Mouse (Mus musculus) cerebellum, postnatal 25 days (tissue): ENCODE results near the gene Bglap3.
A peak's percentile ranks its signal among the peaks of the same experiment; 100 is the strongest.
"Not testable (repeated sequence)": the region's sequence is repeated elsewhere in the genome, so short reads cannot be mapped to it uniquely, and the experiment has no call there.

Experiments used
- DNase-seq, 2 experiments: peaks; one replicate each; pipeline ENCODE4 v3.0.0; 2021; ENCODE audit warnings: mixed read lengths in 2 of 2

Gene Bglap3

GRCm38 (mm10) chr3:88372643-88373042 lies at the start of gene Bglap3:
Gene Bglap3, minus strand, starts transcription at chr3:88372743.
- DNase-seq: not testable (repeated sequence)

DNA sequence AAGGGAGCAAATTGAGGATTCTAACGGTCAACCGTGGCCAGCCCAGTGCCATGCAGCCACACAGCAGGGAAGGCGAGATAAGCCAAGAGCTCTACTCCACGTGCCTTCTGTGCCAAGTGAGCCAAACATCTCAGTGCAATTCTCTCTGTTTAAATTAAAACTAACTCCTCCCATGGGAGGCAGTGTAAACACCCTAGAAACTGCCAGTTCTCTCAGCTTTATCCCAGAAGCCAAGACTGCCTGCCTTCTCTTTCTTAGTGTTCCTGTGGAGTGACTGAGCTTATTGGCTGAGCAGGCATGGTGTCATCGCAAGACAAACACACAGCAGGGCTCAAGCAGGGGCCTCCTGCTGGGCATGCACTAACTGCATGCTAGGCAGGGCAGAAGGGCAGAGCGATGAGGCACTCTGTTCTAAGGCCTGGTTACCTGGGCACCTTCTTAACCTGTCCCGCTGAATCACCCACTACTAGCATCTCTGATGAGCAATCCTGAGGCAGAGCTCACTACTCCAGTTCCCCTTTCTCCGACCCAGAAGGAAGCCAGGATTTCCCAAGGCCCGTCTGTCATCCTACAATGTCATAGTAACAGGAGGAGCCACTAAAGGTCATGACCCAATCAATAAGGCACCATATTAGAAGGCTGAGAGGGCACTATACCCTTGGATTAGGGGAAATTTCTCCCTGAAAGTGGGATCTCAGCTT lies 49.6 kb upstream of the Bglap3 start:
- DNase-seq: peak; percentile 79 to 85

DNA sequence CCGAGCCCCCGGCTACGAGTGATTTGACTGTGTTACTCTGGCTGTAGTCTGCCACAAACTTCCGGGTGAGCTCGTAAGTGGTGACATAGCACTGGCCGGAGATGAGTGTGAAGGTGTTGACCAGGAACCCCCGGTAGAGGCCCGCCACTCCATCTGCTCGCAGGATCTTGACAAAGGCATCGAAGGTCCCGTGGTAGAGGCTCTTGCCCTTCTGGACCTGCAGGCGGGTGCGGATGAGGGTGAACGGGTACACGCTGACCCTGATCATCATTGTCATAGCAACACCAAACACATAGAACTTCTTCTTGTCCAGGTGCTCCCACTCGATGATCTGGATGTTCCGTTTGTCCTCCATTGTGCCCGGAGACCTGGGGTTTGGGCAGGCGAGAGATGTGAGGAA lies 48.2 kb upstream of the Bglap3 start:
- no peak for DNase-seq

DNA sequence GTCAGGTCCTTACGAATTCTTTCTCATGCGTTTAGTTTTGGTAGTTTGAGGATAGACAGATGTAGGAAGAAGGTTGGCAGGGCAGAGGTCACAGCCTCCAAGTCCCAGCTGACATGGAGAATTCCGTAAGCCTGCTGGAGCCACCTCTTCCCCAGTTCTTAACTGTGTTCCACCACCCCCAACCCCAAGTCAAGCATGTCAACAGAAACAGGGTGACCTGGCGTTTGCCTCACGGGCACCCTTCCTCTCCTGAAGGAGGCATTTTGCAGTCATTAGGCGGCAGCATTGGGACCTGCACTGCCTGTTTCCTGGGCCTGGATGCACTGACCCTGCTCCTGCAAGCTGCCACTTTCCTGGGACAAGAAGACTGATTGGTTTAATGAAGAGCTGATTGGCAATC lies 45.5 kb upstream of the Bglap3 start:
- no peak for DNase-seq

DNA sequence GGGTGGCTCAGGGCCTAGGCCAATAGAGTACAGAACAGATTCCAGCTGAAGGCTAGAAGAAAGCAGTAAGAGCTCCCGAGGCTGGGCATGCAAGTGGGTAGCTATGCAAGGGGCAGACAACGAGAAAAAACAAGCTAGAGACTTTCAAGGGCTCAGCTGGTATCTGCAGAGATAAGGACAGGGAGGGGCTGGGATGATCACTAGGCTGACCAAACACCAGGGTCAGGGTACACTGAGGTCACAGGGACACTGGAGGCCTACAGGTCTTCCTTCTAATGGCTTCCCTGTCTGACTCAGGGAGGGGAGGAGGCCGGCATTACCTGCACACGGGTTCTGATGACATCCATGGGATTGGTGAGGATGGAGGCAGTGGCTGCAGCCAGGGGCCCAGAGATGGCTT lies 43.1 kb upstream of the Bglap3 start:
- no peak for DNase-seq

- no peak for DNase-seq
These were observed 40.1 kb upstream of the Bglap3 start for GRCm38 (mm10) chr3:88412636-88413035.

DNA sequence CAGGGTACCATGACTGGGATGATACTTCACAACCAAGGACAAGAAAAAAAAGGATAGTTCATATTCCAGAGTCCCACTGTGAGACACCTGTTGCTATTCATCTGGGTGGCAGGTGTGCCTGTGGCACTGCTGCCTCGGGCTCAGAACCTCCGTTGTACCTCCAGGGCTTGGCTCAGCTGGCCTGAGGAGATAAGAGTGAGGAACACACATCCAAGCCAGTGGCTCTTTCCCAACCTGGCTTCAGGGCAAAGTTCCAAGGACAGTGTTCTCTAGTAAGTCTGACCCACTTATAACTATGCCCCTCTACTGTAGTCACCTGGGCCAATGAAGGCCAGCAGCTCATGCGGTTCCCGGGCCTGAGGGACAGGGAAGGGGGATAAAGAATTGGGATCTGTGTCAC lies 39.1 kb upstream of the Bglap3 start:
- no peak for DNase-seq

GRCm38 (mm10) chr3:88410645-88411031 lies 38.1 kb upstream of the Bglap3 start:
- no peak for DNase-seq

DNA sequence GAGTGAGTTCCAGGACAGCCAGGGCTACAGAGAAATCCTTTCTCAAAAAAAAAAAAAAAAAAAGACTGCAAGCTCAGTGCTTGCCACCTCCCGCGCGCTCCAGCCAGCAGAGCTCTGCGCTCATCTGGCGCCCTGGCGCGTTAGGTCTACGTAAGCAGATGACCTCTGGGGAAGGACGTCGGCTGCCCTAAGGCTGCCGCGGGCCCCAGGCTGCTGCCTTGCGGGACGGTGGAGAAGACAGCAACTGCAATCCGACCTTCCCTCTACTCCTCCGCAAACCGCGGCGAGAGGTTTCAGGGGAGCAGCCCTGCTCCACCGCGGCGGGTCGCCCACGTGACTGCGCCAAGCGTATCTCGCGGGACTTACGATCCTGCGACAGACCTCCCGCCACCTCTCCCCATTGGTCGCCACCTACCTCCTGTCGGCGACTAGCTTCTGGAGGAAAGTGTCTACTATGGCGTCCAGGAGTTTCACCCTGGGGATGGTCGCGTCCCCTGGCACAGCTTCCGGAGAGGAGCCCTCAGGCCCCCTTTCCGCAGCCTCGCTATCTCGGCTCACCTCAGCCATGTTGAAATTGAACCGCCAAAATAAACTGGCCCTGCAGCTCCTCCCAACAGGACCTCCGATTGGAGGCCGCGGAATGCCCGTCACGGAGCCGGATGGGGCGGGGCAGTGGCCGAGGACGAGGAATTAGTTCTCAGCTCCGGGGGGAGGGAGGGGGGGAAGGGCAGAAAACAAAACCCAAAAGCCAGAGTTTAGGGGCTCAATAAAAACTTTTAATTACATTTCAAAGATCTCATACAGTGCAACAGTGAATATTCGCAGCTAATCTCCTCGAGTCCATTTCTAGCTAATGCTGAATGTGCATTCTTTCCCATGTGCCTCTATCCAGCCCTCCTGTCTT lies 37.5 kb upstream of the Bglap3 start, which contains the start of gene Pmf1:
Gene Pmf1 (minus strand): TSS at position 591 of the 904 bp plus-strand sequence.
- DNase-seq: peak; percentile 88 to 94

- DNase-seq: no peak
These were observed 36.4 kb upstream of the Bglap3 start for GRCm38 (mm10) chr3:88408953-88409352.

GRCm38 (mm10) chr3:88407529-88407928 lies 35.0 kb upstream of the Bglap3 start:
- DNase-seq: no peak

DNA sequence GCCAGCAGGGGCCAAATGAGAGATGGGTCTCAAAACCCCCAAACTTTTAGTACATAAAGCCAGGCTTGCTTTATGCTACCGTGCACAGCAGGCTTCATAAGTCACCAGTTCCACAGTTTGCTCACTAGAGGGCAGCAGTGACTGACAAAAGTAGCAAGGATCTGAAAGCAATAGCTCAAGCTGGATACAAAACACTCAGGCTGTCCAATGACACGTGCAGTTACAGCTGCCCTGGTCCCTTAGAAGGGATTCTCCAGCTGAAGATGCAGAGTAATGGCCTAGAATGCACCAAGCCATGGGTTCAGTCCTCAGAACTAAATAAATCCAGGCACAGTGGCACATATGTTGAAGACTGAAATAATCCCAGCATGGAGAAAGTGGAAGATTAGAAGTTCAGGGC lies 34.5 kb upstream of the Bglap3 start:
- peak; percentile 68 to 78 for DNase-seq

DNA sequence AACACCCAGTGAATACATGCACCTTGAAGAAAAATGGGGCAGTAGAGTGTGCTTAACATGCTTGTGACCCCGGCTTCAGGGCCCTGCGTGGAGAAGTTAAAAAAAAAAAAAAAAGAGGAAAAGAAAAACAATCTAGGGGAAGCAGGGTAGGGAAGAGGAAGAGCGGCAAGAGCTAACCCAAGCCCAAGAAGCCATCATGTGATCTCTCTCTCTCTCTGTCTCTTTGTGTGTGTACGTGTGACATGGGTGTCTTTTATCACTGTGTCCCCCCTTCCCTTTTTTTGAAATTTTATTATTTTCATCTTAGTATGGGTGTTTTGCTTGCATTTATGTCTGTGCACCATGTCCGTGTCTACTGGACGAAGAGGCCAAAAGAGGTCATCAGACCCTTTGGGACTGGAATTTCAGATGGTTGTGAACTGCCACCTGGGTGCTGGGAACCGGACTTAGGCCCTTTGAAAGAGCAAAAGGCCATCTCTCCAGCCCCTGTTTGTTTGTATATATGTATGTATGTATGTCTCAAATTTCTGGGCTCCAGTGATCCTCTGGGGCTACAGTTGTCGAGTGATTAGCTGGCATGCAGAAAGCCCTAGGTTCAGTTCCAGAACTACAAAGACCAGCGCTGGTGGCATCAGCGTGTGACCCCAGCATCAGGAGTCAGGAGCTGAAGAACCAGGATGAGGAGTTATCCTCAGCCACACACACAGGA lies 31.1 kb upstream of the Bglap3 start:
- no peak for DNase-seq

DNA sequence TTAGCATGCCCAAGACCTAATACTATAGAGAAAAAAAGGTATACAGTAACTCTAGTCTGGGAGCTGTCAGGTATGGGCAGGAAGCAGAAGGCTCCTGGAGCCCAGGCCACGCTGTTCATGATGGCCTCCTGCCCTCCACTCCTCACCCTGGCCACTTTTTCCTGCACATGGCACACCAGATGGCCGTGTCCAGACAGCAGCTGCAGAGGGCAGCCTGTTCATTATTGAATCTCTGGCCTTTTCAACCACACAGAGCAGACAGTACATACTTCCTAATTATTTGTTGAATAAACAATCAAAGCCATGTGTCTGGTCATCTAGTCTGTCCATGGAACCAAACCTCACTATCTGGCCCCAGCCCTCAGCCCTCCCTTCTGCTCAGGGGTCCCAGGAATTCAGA lies 26.1 kb upstream of the Bglap3 start:
- DNase-seq: peak; percentile 83 to 87

- no peak for DNase-seq
These were observed 23.2 kb upstream of the Bglap3 start for GRCm38 (mm10) chr3:88395742-88396141.

DNA sequence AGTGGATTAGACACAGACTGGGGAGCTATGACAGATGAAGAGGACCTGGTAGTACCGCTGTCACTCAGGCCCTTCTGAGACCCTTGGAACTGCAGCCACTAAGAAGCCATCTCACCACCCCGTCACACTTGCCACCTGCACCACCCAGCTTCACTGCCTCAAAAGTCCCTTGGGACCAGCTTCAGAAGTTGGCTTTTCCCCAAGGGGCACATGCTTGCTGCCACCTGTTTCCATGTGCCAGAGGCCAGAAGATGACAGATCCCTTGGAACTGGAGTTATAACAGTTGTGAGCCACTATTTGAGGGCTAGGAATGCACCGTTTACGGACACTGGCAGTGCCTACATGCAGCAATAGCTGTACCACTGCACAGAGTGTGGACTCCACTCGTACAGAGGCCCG lies 22.7 kb upstream of the Bglap3 start:
- DNase-seq: no peak

GRCm38 (mm10) chr3:88393776-88394375 lies 21.3 kb upstream of the Bglap3 start:
- DNase-seq: peak in 1 of 2 experiments; percentile 39

DNA sequence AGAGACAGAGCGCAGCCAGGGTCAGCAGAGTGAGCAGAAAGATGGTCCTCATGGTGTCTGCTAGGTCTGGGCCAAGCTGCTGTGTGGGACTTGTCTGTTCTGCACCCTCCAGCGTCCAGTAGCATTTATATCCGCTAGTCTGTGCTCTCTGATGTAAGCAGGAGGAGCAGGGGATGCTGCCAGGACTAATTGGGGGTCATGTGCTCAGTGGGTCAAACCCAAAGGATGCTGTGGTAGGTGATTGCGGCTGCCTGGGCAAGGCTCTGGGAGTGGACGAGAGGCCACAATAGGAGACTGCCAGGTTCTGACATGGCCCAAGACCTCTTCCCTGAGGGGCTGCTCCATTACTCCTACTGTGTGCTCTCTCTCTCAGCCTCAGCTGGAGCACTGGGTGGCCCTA lies 11.8 kb upstream of the Bglap3 start, which contains the start of gene Bglap:
Gene Bglap (minus strand): TSS at position 101 of the 400 bp plus-strand sequence.
- DNase-seq: no peak

DNA sequence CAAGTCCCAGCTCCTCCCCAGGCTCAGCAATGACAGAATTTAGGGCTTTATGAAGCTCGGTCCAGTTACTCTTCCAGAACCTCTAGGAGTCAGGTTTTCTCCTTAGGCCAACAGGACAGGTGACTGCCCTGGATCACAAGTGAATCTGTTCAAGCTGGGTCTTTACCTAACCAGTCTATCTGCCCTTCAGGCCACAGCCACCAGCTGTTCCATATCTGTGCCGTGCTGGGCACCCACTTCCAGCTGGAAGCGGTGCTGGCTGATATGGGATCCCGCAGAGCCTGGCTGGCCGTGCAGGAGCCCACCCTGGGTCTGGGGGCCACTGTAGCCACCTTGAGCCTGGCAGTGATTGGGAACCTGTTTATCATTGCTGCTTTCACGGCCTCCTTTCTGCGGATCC lies 9.8 kb upstream of the Bglap3 start:
- DNase-seq: not testable (repeated sequence)

DNA sequence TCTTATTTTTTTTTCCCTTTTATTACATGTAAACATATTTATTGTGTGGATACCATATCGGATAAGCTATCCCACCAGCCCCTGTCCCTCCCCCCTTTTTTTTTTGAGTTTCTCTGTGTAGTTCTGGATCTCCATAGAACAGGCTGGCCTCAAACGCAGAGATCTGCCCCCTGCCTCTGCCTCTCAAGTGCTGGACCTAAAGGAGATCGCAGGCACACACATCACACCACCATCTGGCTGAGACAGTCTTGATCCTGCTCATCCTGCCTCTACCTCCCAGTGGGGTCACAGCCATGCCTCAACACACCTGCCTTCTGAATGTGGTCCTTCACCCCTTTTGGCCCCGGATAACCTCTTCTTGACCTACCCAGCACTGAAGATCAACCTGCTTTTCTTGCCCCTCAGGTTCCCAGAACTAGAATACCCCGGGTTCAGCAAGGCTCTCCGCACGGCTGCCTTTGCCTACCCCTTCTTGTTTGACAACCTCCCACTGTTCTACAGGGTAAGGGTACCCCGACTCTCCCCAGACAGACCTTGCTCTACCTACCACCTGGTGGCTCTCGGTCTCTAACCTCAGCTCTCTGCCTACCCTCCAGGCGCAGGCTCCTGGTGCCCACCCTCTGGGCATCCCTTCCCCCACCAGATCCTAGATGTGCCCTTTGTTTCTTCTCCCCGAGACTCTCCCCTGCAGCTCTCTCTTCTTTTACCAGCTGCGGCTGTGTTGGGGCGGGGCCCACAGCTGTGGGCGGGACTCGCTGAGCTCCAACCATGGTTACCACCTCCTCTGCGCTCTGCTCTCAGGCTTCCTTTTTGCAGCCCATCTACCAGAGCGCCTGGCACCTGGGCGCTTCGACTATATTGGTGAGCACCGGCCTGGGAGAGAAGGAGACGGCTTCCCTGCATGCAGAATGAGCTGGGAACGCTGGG lies 9.1 kb upstream of the Bglap3 start:
- not testable (repeated sequence) for DNase-seq

- DNase-seq: not testable (repeated sequence)
These were observed 6.1 kb upstream of the Bglap3 start, which contains the start of gene Bglap2 for GRCm38 (mm10) chr3:88378599-88378998. Gene Bglap2, minus strand, starts transcription at chr3:88378699.
